Mouse (Mus musculus) heart, postnatal 0 days (tissue): ENCODE results near the gene Pfkl.

ENCODE experiments used
- CTCF ChIP-seq: IDR thresholded peaks from 2 replicates; pipeline ENCODE4 v1.5.1; 2016; ENCODE audit warnings: antibody characterized with exemption, control low read depth, low read depth
- EP300 ChIP-seq: IDR thresholded peaks from 2 replicates; pipeline ENCODE4 v1.6.1; 2016; ENCODE audit warnings: antibody characterized with exemption, low read depth

- no peak for TF ChIP-seq CTCF
- no peak for TF ChIP-seq EP300
Observed at GRCm38 (mm10) chr10:78008169-78008568, 1.7 kb downstream of the Pfkl start.
